Mouse (Mus musculus) liver, embryonic 16.5 days (tissue): ENCODE data around the gene Aco2. TPM values are rescaled to one million over a fixed set of nuclear protein-coding genes. Genes with fewer than 3 reads are reported as not detected.

Source experiments
- ATAC-seq: fragments of 200-750 bp; cut with Nextera tagmentation; 2 replicates; pipeline ENCODE4 v1.8.0; 2017; ENCODE audit warnings: low read depth, mild to moderate bottlenecking, moderate number of reproducible peaks, moderate library complexity
- H3K27ac ChIP-seq: fragments of 300-500 bp; sonication (generic); 2 replicates; pipeline ENCODE4 v1.5.1; 2014; ENCODE audit warnings: mild to moderate bottlenecking, low read length
- H3K27me3 ChIP-seq: fragments of 300-500 bp; sonication (generic); 2 replicates; pipeline ENCODE4 v1.6.1; 2014; ENCODE audit warnings: low read depth, low read length, mixed read lengths; ENCODE audit not compliant: control insufficient read depth, insufficient read depth
- H3K36me3 ChIP-seq: fragments of 300-500 bp; sonication (generic); 2 replicates; pipeline ENCODE4 v1.6.1; 2014; ENCODE audit warnings: mild to moderate bottlenecking; ENCODE audit not compliant: control insufficient read depth, insufficient read depth
- H3K4me1 ChIP-seq: fragments of 300-500 bp; sonication (generic); 2 replicates; pipeline ENCODE4 v1.6.1; 2014; ENCODE audit warnings: low read depth, low read length, mixed read lengths; ENCODE audit not compliant: control insufficient read depth
- H3K4me2 ChIP-seq: fragments of 300-500 bp; sonication (generic); 2 replicates; pipeline ENCODE4 v1.6.1; 2014; ENCODE audit warnings: low read depth, low read length, mixed read lengths
- H3K4me3 ChIP-seq: fragments of 300-500 bp; sonication (generic); 2 replicates; pipeline ENCODE4 v1.5.1; 2014; ENCODE audit warnings: low read depth, mild to moderate bottlenecking, low read length
- H3K9ac ChIP-seq: fragments of 300-500 bp; sonication (generic); 2 replicates; pipeline ENCODE4 v1.6.1; 2014; ENCODE audit warnings: low read depth, low read length
- H3K9me3 ChIP-seq: fragments of 300-500 bp; sonication (generic); replicated peaks from 2 replicates; pipeline ENCODE4 v1.6.1; 2016; ENCODE audit warnings: low read length; ENCODE audit not compliant: control insufficient read depth
- WGBS: fragments of 180-500 bp; shearing (Covaris S2); extraction: QIAGEN DNeasy Blood & Tissue Kit; methylation state at CpG from one replicate; pipeline ENCODE4 v1.1.7; 2014; ENCODE audit not compliant: insufficient replicate concordance; 5-methylcytosine and 5-hydroxymethylcytosine counted together
- polyA plus RNA-seq: library from polyadenylated mRNA; unstranded; fragments of >200 nt; fragmentation: Nextera tagmentation; extraction: Ambion mirVana; gene quantifications from 2 replicates; pipeline ENCODE4 v1.2.1, GENCODE M21; 2015

Gene Aco2
- polyA plus RNA-seq, 1 experiment from 2014 or later: 114 TPM

DNA sequence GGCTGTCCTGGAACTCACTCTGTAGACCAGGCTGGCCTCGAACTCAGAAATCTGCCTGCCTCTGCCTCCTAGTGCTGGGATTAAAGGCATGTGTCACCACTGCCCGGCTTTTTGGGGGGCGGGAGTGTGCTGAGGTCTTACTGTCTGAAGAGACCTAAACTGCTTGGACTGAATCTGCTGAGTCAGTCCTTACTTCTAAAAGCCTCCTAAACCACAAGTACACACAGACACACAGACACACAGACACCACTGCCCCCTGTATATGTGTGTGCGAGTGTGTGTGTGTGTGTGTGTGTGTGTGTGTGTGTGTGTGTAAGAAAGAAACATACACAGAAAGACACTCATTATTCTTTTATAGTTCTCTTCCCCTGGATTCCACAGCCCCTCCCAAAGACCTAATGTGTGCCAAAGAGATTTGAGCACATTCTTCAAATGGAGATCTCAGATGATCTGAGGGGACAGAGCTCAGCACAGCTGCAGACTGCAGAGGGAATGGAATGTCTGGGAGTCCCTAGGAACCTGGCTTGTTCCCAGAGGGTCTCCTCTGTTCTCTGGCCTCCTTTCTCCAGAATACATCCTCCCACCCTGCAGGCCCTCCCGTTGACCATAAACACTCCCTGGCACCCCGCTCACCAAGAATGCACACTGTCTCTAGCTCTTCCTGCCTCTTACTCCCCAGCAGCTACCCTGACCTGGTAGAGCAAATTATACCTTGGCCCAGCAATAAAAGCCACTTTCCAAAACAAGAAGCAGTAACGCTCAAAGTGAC, 63.9 kb downstream of the Aco2 start:
- Histone ChIP-seq H3K4me1 (peaks cover 9% of the 10 kb centered on the region), H3K9ac (no peak overlapping the region)

DNA sequence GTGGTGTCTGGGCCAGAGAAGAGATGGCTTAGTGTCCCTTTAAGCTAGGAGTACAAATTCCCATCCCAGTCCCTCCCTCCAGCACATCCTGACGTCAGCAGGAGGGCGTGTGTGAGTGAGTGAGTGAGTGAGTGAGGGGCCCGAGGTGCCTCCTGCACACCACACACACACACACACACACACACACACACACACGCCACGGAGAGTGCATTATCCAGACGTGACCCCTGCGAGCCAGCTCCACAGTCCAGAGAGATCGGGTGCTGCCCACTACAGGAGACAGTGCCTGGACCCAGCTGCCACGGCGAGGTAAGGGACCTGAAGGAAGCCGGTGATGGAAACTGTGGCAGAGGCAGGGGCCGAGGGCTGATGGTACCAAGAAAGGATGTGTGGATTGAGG, 64.6 kb downstream of the Aco2 start, which contains the start of gene Csdc2:
Csdc2 (plus strand) TSS at position 81 of the 400 bp plus-strand sequence.
- Histone ChIP-seq H3K27me3 (peaks cover 16% of the 10 kb centered on the region), H3K36me3 (no peaks in the 10 kb centered on the region), H3K4me3 (no peak within 1 kb of the TSS; the same call in 1 of the 2 replicates), H3K27ac (no peak within 1 kb of the TSS), H3K9ac (no peak within 1 kb of the TSS), H3K4me1 (peaks cover 9% of the 10 kb centered on the region), H3K4me2 (peak within 1 kb of the TSS; percentile 33; the same call in 1 of the 2 replicates), H3K9me3 (no peaks in the 10 kb centered on the region)
- 9% methylated on average over 12 of the region's 12 CpGs for WGBS
- ATAC-seq: no peak

More for the DNA sequence above, 63.9 kb downstream of the Aco2 start:
- H3K27me3 ChIP-seq: peaks cover 16% of the 10 kb centered on the region
- ATAC-seq: no peak
- WGBS: 50% methylated on average over 7 of the region's 7 CpGs
- no peak overlapping the region for H3K27ac ChIP-seq
- H3K9me3 ChIP-seq: no peaks in the 10 kb centered on the region
- no peak overlapping the region for H3K4me3 ChIP-seq
- no peaks in the 10 kb centered on the region for H3K36me3 ChIP-seq
- 0 out of 2 replicates have a peak overlapping the region, but pooled peaks have one; percentile 33 for H3K4me2 ChIP-seq

DNA sequence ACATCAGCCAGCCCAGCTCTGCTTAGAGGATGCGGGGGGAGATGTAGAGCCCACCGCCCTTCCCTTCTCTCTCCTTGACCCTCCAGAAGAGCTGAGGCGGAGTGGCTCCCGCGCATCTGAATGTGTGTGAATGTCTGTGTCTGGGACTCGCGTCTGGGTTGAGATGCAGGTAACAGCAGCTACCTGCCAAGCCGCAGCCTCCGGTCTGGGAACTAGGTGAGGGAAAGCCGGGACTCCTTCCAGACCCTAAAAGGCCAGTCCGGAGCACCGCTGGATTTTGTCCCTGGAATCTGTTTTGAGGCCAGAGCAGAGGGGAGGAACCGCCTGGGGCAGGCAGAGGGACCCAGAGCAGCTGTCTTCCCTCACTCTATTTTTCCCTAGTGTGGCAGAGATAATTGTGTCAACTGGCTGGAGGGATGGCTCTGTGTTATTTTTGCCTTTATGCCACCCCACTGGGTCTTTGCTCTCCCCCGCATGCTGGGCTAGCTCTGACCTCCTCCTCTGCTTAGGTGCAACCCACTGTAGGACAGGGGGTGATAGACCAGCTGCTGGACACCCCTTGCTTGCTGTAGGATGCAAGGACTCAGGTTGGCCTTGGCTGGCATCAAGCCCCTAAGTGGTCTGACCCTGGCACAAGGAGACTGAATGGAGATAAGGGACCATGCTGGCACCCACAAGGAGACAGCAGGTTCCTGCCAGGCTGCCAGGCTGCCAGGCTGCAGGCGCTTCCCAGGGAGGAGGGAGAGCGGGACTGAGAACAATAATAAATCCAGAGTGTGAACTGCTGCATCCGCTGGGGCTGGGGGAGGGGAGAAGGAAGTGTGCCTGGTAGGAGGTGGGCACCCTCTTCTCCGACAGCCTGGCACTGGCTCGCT, 65.2 kb downstream of the Aco2 start:
- no peak overlapping the region for H3K9ac ChIP-seq
- no peak for ATAC-seq
- WGBS: 14% methylated on average over 19 of the region's 19 CpGs
- H3K27ac ChIP-seq: no peak overlapping the region
- H3K9me3 ChIP-seq: no peaks in the 10 kb centered on the region
- H3K27me3 ChIP-seq: peaks cover 16% of the 10 kb centered on the region
- H3K4me1 ChIP-seq: peaks cover 9% of the 10 kb centered on the region
- H3K4me3 ChIP-seq: no peak overlapping the region
- peak overlapping the region; percentile 33; the same call in 1 of the 2 replicates for H3K4me2 ChIP-seq
- no peaks in the 10 kb centered on the region for H3K36me3 ChIP-seq

GRCm38 (mm10) chr15:81938246-81938645, 66.1 kb downstream of the Aco2 start:
- H3K9ac ChIP-seq: no peak overlapping the region
- H3K4me1 ChIP-seq: peaks cover 6% of the 10 kb centered on the region
- no peaks in the 10 kb centered on the region for H3K36me3 ChIP-seq
- no peak; the same call in 1 of the 2 replicates for ATAC-seq
- no peak overlapping the region for H3K27ac ChIP-seq
- peaks cover 16% of the 10 kb centered on the region for H3K27me3 ChIP-seq
- no peak overlapping the region for H3K4me2 ChIP-seq
- no peaks in the 10 kb centered on the region for H3K9me3 ChIP-seq
- H3K4me3 ChIP-seq: no peak overlapping the region
- WGBS: 25% methylated on average over 2 of the region's 2 CpGs

GRCm38 (mm10) chr15:81939157-81939715, 67.1 kb downstream of the Aco2 start:
- no peak for ATAC-seq
- H3K27me3 ChIP-seq: peaks cover 19% of the 10 kb centered on the region
- no peak overlapping the region for H3K27ac ChIP-seq
- H3K4me1 ChIP-seq: peaks cover 5% of the 10 kb centered on the region
- no peak overlapping the region for H3K9ac ChIP-seq
- H3K36me3 ChIP-seq: no peaks in the 10 kb centered on the region
- H3K4me3 ChIP-seq: no peak overlapping the region
- H3K4me2 ChIP-seq: no peak overlapping the region
- 80% methylated on average over 10 of the region's 10 CpGs for WGBS
- H3K9me3 ChIP-seq: no peaks in the 10 kb centered on the region

- no peaks in the 10 kb centered on the region for H3K9me3 ChIP-seq
- no peak overlapping the region for H3K27ac ChIP-seq
- H3K4me3 ChIP-seq: no peak overlapping the region
- ATAC-seq: peak; percentile 63
- no peaks in the 10 kb centered on the region for H3K36me3 ChIP-seq
- no peak overlapping the region for H3K4me2 ChIP-seq
- peaks cover 19% of the 10 kb centered on the region for H3K27me3 ChIP-seq
- WGBS: 38% methylated on average over 4 of the region's 4 CpGs
- H3K9ac ChIP-seq: no peak overlapping the region
- H3K4me1 ChIP-seq: peaks cover 5% of the 10 kb centered on the region
Measured at GRCm38 (mm10) chr15:81939774-81940173, 67.7 kb downstream of the Aco2 start.

GRCm38 (mm10) chr15:81940219-81940618, 68.1 kb downstream of the Aco2 start:
- WGBS: 76% methylated on average over 5 of the region's 5 CpGs
- no peak overlapping the region for H3K4me3 ChIP-seq
- no peak overlapping the region for H3K9ac ChIP-seq
- no peak overlapping the region for H3K27ac ChIP-seq
- no peak for ATAC-seq
- H3K4me1 ChIP-seq: peaks cover 5% of the 10 kb centered on the region
- peaks cover 19% of the 10 kb centered on the region for H3K27me3 ChIP-seq
- no peak overlapping the region for H3K4me2 ChIP-seq
- H3K9me3 ChIP-seq: no peaks in the 10 kb centered on the region
- no peaks in the 10 kb centered on the region for H3K36me3 ChIP-seq

DNA sequence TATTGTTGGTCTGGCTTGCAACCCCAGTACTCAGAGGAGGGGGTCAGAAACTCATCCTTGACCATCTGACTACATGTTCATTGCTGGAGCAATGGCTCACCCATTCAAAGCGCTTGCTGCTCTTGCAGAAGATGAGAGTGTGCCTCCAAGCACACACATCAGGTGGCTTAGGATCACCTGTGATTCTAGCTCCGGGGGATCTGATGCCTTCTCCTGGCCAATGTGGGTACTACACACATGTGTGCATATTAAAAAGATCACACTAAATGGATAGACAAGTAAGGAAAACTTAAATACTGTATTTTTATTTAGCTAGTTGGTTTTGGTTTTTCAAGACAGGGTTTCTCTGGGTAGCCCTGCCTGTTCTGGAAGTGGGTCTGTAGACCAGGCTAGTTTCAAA, 68.9 kb downstream of the Aco2 start:
- peaks cover 5% of the 10 kb centered on the region for H3K4me1 ChIP-seq
- WGBS: 77% methylated on average over 2 of the region's 2 CpGs

More for the DNA sequence above, 68.9 kb downstream of the Aco2 start:
- H3K9ac ChIP-seq: no peak overlapping the region
- no peak overlapping the region for H3K27ac ChIP-seq
- H3K4me2 ChIP-seq: no peak overlapping the region
- H3K36me3 ChIP-seq: no peaks in the 10 kb centered on the region
- H3K4me3 ChIP-seq: no peak overlapping the region
- H3K9me3 ChIP-seq: no peaks in the 10 kb centered on the region
- H3K27me3 ChIP-seq: peaks cover 19% of the 10 kb centered on the region
- no peak for ATAC-seq
